Mouse (Mus musculus) midbrain, postnatal 0 days (tissue): ENCODE measurements around the gene Htr5b. TPM values are rescaled to one million over a fixed set of nuclear protein-coding genes. Genes with fewer than 3 reads are reported as not detected.

Experiments used
- ATAC-seq: fragments of 200-750 bp; cut with Nextera tagmentation; 2 replicates; pipeline ENCODE4 v1.8.0; 2017; ENCODE audit warnings: moderate number of reproducible peaks, mild to moderate bottlenecking, moderate TSS enrichment, moderate library complexity; ENCODE audit not compliant: low FRiP score
- DNase-seq: peaks from one replicate; pipeline ENCODE4 v3.0.0-alpha.2; 2015; ENCODE audit warnings: low spot score
- H3K27ac ChIP-seq: fragments of 300-500 bp; sonication (generic); 2 replicates; pipeline ENCODE4 v1.5.1; 2014; ENCODE audit warnings: low read depth, mild to moderate bottlenecking, low read length, mixed read lengths
- H3K27me3 ChIP-seq: fragments of 300-500 bp; sonication (generic); 2 replicates; pipeline ENCODE4 v1.6.1; 2014; ENCODE audit warnings: low read length, control low read depth, mixed read lengths; ENCODE audit not compliant: insufficient read depth
- H3K36me3 ChIP-seq: fragments of 300-500 bp; sonication (generic); 2 replicates; pipeline ENCODE4 v1.6.1; 2014; ENCODE audit warnings: low read length, control low read depth, mixed read lengths; ENCODE audit not compliant: insufficient read depth
- H3K4me1 ChIP-seq: fragments of 300-500 bp; sonication (generic); 2 replicates; pipeline ENCODE4 v1.6.1; 2014; ENCODE audit warnings: mild to moderate bottlenecking, control low read depth, antibody characterized with exemption, low read length, mixed read lengths; ENCODE audit not compliant: insufficient read depth
- H3K4me2 ChIP-seq: fragments of 300-500 bp; sonication (generic); 2 replicates; pipeline ENCODE4 v1.6.1; 2014; ENCODE audit warnings: low read depth, mild to moderate bottlenecking, low read length, mixed read lengths; ENCODE audit not compliant: poor library complexity, severe bottlenecking
- H3K4me3 ChIP-seq: fragments of 300-500 bp; sonication (generic); 2 replicates; pipeline ENCODE4 v1.5.1; 2014; ENCODE audit warnings: low read depth, mild to moderate bottlenecking, low read length, moderate library complexity
- H3K9ac ChIP-seq: fragments of 300-500 bp; sonication (generic); replicated peaks from 2 replicates; pipeline ENCODE4 v1.6.1; 2014; ENCODE audit warnings: mild to moderate bottlenecking, low read length, moderate library complexity, mixed read lengths; ENCODE audit not compliant: poor library complexity, severe bottlenecking
- H3K9me3 ChIP-seq: fragments of 300-500 bp; sonication (generic); 2 replicates; pipeline ENCODE4 v1.6.1; 2016; ENCODE audit warnings: low read length, control low read depth
- CTCF ChIP-seq: IDR thresholded peaks from 2 replicates; pipeline ENCODE4 v1.5.1; 2016; ENCODE audit warnings: antibody characterized with exemption, mild to moderate bottlenecking
- WGBS: fragments of 180-500 bp; shearing (Covaris S2); extraction: QIAGEN DNeasy Blood & Tissue Kit; methylation state at CpG from one replicate; pipeline ENCODE4 v1.1.7; 2014; 5-methylcytosine and 5-hydroxymethylcytosine counted together
- polyA plus RNA-seq: library from polyadenylated mRNA; unstranded; fragments of >200 nt; fragmentation: Nextera tagmentation; extraction: Ambion mirVana; gene quantifications from 2 replicates; pipeline ENCODE4 v1.2.1, GENCODE M21; 2015
- total RNA-seq: library from RNA; depleted of rRNA; stranded (reverse); fragments of >200 nt; gene quantifications from 2 replicates; pipeline ENCODE4 v1.2.3, GENCODE M21; 2014

Gene Htr5b
- total and polyA plus RNA-seq, 2 experiments from 2014 or later = 2.7 to 3.1 TPM

GRCm38 (mm10) chr1:121550801-121551456 is 22.7 kb upstream of the Htr5b start:
- Histone ChIP-seq H3K27me3 (no peaks in the 10 kb centered on the region), H3K4me2 (no peak overlapping the region), H3K9me3 (no peaks in the 10 kb centered on the region), H3K27ac (no peak overlapping the region), H3K4me3 (no peak overlapping the region), H3K36me3 (peaks cover 24% of the 10 kb centered on the region), H3K9ac (no peak overlapping the region), H3K4me1 (no peaks in the 10 kb centered on the region)
- no peak for TF ChIP-seq CTCF
- no peak for DNase-seq
- peak; percentile 24; the same call in 1 of the 2 replicates for ATAC-seq
- 87% methylated on average over 16 of the region's 16 CpGs for WGBS

- no peak overlapping the region for H3K4me2 ChIP-seq
- H3K9ac ChIP-seq = no peak overlapping the region
- no peaks in the 10 kb centered on the region for H3K27me3 ChIP-seq
- no peak for DNase-seq
- H3K36me3 ChIP-seq = peaks cover 11% of the 10 kb centered on the region
- H3K4me1 ChIP-seq = no peaks in the 10 kb centered on the region
- no peak for ATAC-seq
- 83% methylated on average over 4 of the region's 4 CpGs for WGBS
- no peaks in the 10 kb centered on the region for H3K9me3 ChIP-seq
- no peak overlapping the region for H3K4me3 ChIP-seq
- TF ChIP-seq CTCF = peak; percentile 62
- H3K27ac ChIP-seq = no peak overlapping the region
These were observed 21.2 kb upstream of the Htr5b start for GRCm38 (mm10) chr1:121549456-121549855.

- Histone ChIP-seq H3K4me2 (no peak overlapping the region), H3K9ac (no peak overlapping the region), H3K4me1 (no peaks in the 10 kb centered on the region), H3K9me3 (no peaks in the 10 kb centered on the region), H3K27me3 (no peaks in the 10 kb centered on the region), H3K4me3 (no peak overlapping the region), H3K27ac (no peak overlapping the region), H3K36me3 (peaks cover 5% of the 10 kb centered on the region)
- DNase-seq = no peak
- 95% methylated on average over 4 of the region's 4 CpGs for WGBS
- TF ChIP-seq CTCF = no peak
- no peak for ATAC-seq
These were observed 20.4 kb upstream of the Htr5b start for GRCm38 (mm10) chr1:121548667-121549066.

- H3K9me3 ChIP-seq = no peaks in the 10 kb centered on the region
- 88% methylated on average over 2 of the region's 2 CpGs for WGBS
- no peak for DNase-seq
These were observed 18.6 kb upstream of the Htr5b start for GRCm38 (mm10) chr1:121546844-121547243.

GRCm38 (mm10) chr1:121540361-121540760 is 12.1 kb upstream of the Htr5b start:
- no peak overlapping the region for H3K27ac ChIP-seq
- DNase-seq = no peak
- no peaks in the 10 kb centered on the region for H3K9me3 ChIP-seq
- H3K27me3 ChIP-seq = no peaks in the 10 kb centered on the region
- no peaks in the 10 kb centered on the region for H3K36me3 ChIP-seq
- H3K4me3 ChIP-seq = no peak overlapping the region
- no peaks in the 10 kb centered on the region for H3K4me1 ChIP-seq
- 74% methylated on average over 8 of the region's 8 CpGs for WGBS
- no peak for ATAC-seq
- no peak for TF ChIP-seq CTCF
- H3K9ac ChIP-seq = no peak overlapping the region
- no peak overlapping the region for H3K4me2 ChIP-seq

More at GRCm38 (mm10) chr1:121546844-121547243, 18.6 kb upstream of the Htr5b start:
- H3K4me2 ChIP-seq = no peak overlapping the region
- no peak overlapping the region for H3K27ac ChIP-seq
- H3K36me3 ChIP-seq = peaks cover 5% of the 10 kb centered on the region
- no peak overlapping the region for H3K4me3 ChIP-seq
- no peaks in the 10 kb centered on the region for H3K4me1 ChIP-seq
- no peak for ATAC-seq
- no peaks in the 10 kb centered on the region for H3K27me3 ChIP-seq
- no peak overlapping the region for H3K9ac ChIP-seq
- no peak for TF ChIP-seq CTCF

- 68% methylated on average over 7 of the region's 7 CpGs for WGBS
- no peak for ATAC-seq
These were observed 3.2 kb upstream of the Htr5b start for GRCm38 (mm10) chr1:121531439-121531838.

More at GRCm38 (mm10) chr1:121531439-121531838, 3.2 kb upstream of the Htr5b start:
- H3K27ac ChIP-seq = no peak overlapping the region
- H3K9ac ChIP-seq = no peak overlapping the region
- no peaks in the 10 kb centered on the region for H3K9me3 ChIP-seq
- H3K27me3 ChIP-seq = peaks cover 4% of the 10 kb centered on the region; the same call in 1 of the 2 replicates
- no peak overlapping the region for H3K4me3 ChIP-seq
- no peak for TF ChIP-seq CTCF
- no peak for DNase-seq
- H3K4me2 ChIP-seq = no peak overlapping the region
- H3K4me1 ChIP-seq = 0 out of 2 replicates have a peak, but pooled peaks cover 3% of the 10 kb centered on the region
- no peaks in the 10 kb centered on the region for H3K36me3 ChIP-seq
